Mouse (Mus musculus): ENCODE results near the gene Lgr6. TPM values are rescaled to one million over a fixed set of nuclear protein-coding genes. Genes with fewer than 3 reads are reported as not detected.

Gene Lgr6
- polyA plus RNA-seq, 1 experiment from 2014 or later, result 0.15 TPM

- H3K4me3 ChIP-seq, result no peak overlapping the region
- H3K27ac ChIP-seq, result no peak overlapping the region
- H3K27me3 ChIP-seq, result no peaks in the 10 kb centered on the region
- H3K36me3 ChIP-seq (ENCODE audit: poor library complexity, severe bottlenecking), result peaks cover 58% of the 10 kb centered on the region
- no peaks in the 10 kb centered on the region for H3K9me3 ChIP-seq (replicated peaks)
- no peak overlapping the region for H3K4me2 ChIP-seq
- H3K9ac ChIP-seq, result no peak overlapping the region
- WGBS, result 61% methylated on average over 1 of the region's 1 CpGs
- no peak for ATAC-seq
- H3K4me1 ChIP-seq, result no peaks in the 10 kb centered on the region
Measured at GRCm38 (mm10) chr1:134972920-134973319, 132.2 kb downstream of the Lgr6 start.

- 99% methylated on average over 2 of the region's 2 CpGs for WGBS
- Histone ChIP-seq H3K27ac (no peak overlapping the region), H3K36me3 (ENCODE audit: poor library complexity, severe bottlenecking) (peaks cover 28% of the 10 kb centered on the region), H3K4me1 (peaks cover 17% of the 10 kb centered on the region), H3K27me3 (peaks cover 7% of the 10 kb centered on the region; the same call in 1 of the 2 replicates), H3K9ac (no peak overlapping the region), H3K4me3 (no peak overlapping the region), H3K9me3 (replicated peaks) (no peaks in the 10 kb centered on the region), H3K4me2 (no peak overlapping the region)
- no peak for ATAC-seq
Measured at GRCm38 (mm10) chr1:134965430-134965829, 139.6 kb downstream of the Lgr6 start.

GRCm38 (mm10) chr1:134962821-134963220 is 142.3 kb downstream of the Lgr6 start:
- Histone ChIP-seq H3K27ac (no peak overlapping the region), H3K36me3 (ENCODE audit: poor library complexity, severe bottlenecking) (peaks cover 4% of the 10 kb centered on the region; the same call in 1 of the 2 replicates), H3K9ac (peak overlapping the region; percentile 71), H3K4me3 (peak overlapping the region; percentile 70), H3K4me1 (peaks cover 17% of the 10 kb centered on the region), H3K27me3 (peaks cover 7% of the 10 kb centered on the region; the same call in 1 of the 2 replicates), H3K9me3 (replicated peaks) (no peaks in the 10 kb centered on the region), H3K4me2 (peak overlapping the region; percentile 68)
- 4% methylated on average over 11 of the region's 11 CpGs for WGBS
- 0 out of 2 replicates have a peak, but pooled peaks have one; percentile 22 for ATAC-seq

- Histone ChIP-seq H3K36me3 (ENCODE audit: poor library complexity, severe bottlenecking) (no peaks in the 10 kb centered on the region), H3K9me3 (replicated peaks) (no peaks in the 10 kb centered on the region), H3K27ac (no peak within 1 kb of the TSS), H3K27me3 (peaks cover 7% of the 10 kb centered on the region; the same call in 1 of the 2 replicates), H3K4me3 (peak within 1 kb of the TSS; percentile 70), H3K9ac (peak within 1 kb of the TSS; percentile 71), H3K4me1 (peaks cover 17% of the 10 kb centered on the region), H3K4me2 (peak within 1 kb of the TSS; percentile 68)
- WGBS, result 3% methylated on average over 50 of the region's 50 CpGs
- ATAC-seq, result peak; percentile 100
Measured at GRCm38 (mm10) chr1:134962053-134962803, 142.8 kb downstream of the Lgr6 start, which contains the start of gene Ube2t. Gene Ube2t (plus strand): TSS chr1:134962565.

GRCm38 (mm10) chr1:134960634-134961033 is 144.4 kb downstream of the Lgr6 start:
- 59% methylated on average over 7 of the region's 7 CpGs for WGBS
- ATAC-seq, result no peak
- no peak overlapping the region for H3K27ac ChIP-seq
- no peak overlapping the region for H3K4me2 ChIP-seq
- H3K27me3 ChIP-seq, result peaks cover 7% of the 10 kb centered on the region; the same call in 1 of the 2 replicates
- H3K4me3 ChIP-seq, result no peak overlapping the region
- H3K36me3 ChIP-seq (ENCODE audit: poor library complexity, severe bottlenecking), result no peaks in the 10 kb centered on the region
- no peak overlapping the region for H3K9ac ChIP-seq
- no peaks in the 10 kb centered on the region for H3K9me3 ChIP-seq (replicated peaks)
- peaks cover 17% of the 10 kb centered on the region for H3K4me1 ChIP-seq

- 0% methylated on average over 38 of the region's 39 CpGs for WGBS
- peak within 1 kb of the TSS; percentile 83 for H3K4me2 ChIP-seq
- ATAC-seq, result peak; percentile 99
Measured at GRCm38 (mm10) chr1:134955637-134956176, 149.4 kb downstream of the Lgr6 start, which contains the start of gene Ppp1r12b. Gene Ppp1r12b (minus strand): TSS chr1:134955942.

GRCm38 (mm10) chr1:134955050-134955636 is 149.9 kb downstream of the Lgr6 start:
- Histone ChIP-seq H3K9me3 (replicated peaks) (no peaks in the 10 kb centered on the region), H3K9ac (peak overlapping the region; percentile 86), H3K36me3 (ENCODE audit: poor library complexity, severe bottlenecking) (no peaks in the 10 kb centered on the region), H3K4me3 (peak overlapping the region; percentile 75), H3K4me2 (peak overlapping the region; percentile 83), H3K4me1 (peaks cover 14% of the 10 kb centered on the region), H3K27ac (peak overlapping the region; percentile 90), H3K27me3 (no peaks in the 10 kb centered on the region)
- 4% methylated on average over 16 of the region's 16 CpGs for WGBS
- peak; percentile 55; the same call in 1 of the 2 replicates for ATAC-seq

More at GRCm38 (mm10) chr1:134955637-134956176, 149.4 kb downstream of the Lgr6 start, which contains the start of gene Ppp1r12b:
- peak within 1 kb of the TSS; percentile 86 for H3K9ac ChIP-seq
- H3K27ac ChIP-seq, result peak within 1 kb of the TSS; percentile 90
- no peaks in the 10 kb centered on the region for H3K27me3 ChIP-seq
- no peaks in the 10 kb centered on the region for H3K9me3 ChIP-seq (replicated peaks)
- H3K4me3 ChIP-seq, result peak within 1 kb of the TSS; percentile 75
- H3K4me1 ChIP-seq, result peaks cover 14% of the 10 kb centered on the region
- H3K36me3 ChIP-seq (ENCODE audit: poor library complexity, severe bottlenecking), result no peaks in the 10 kb centered on the region

GRCm38 (mm10) chr1:134949946-134950345 is 155.1 kb downstream of the Lgr6 start:
- H3K4me3 ChIP-seq, result no peak overlapping the region
- H3K27ac ChIP-seq, result no peak overlapping the region
- no peaks in the 10 kb centered on the region for H3K27me3 ChIP-seq
- no peak for ATAC-seq
- H3K4me2 ChIP-seq, result no peak overlapping the region
- H3K4me1 ChIP-seq, result peaks cover 10% of the 10 kb centered on the region
- H3K36me3 ChIP-seq (ENCODE audit: poor library complexity, severe bottlenecking), result peaks cover 6% of the 10 kb centered on the region; the same call in 1 of the 2 replicates
- 87% methylated on average over 3 of the region's 3 CpGs for WGBS
- H3K9ac ChIP-seq, result no peak overlapping the region
- no peaks in the 10 kb centered on the region for H3K9me3 ChIP-seq (replicated peaks)

- 83% methylated on average over 7 of the region's 7 CpGs for WGBS
- no peak overlapping the region for H3K4me3 ChIP-seq
- peaks cover 6% of the 10 kb centered on the region; the same call in 1 of the 2 replicates for H3K36me3 ChIP-seq (ENCODE audit: poor library complexity, severe bottlenecking)
- no peaks in the 10 kb centered on the region for H3K4me1 ChIP-seq
- H3K9me3 ChIP-seq (replicated peaks), result no peaks in the 10 kb centered on the region
- no peak overlapping the region for H3K27ac ChIP-seq
- H3K27me3 ChIP-seq, result no peaks in the 10 kb centered on the region
- H3K9ac ChIP-seq, result no peak overlapping the region
- H3K4me2 ChIP-seq, result no peak overlapping the region
- ATAC-seq, result no peak
Measured at GRCm38 (mm10) chr1:134947590-134947989, 157.5 kb downstream of the Lgr6 start.

- Histone ChIP-seq H3K4me1 (no peaks in the 10 kb centered on the region), H3K36me3 (ENCODE audit: poor library complexity, severe bottlenecking) (peaks cover 2% of the 10 kb centered on the region; the same call in 1 of the 2 replicates), H3K4me3 (no peak overlapping the region), H3K9me3 (replicated peaks) (no peaks in the 10 kb centered on the region), H3K4me2 (no peak overlapping the region), H3K9ac (no peak overlapping the region), H3K27me3 (no peaks in the 10 kb centered on the region), H3K27ac (no peak overlapping the region)
- 92% methylated on average over 2 of the region's 2 CpGs for WGBS
- ATAC-seq, result no peak
Measured at GRCm38 (mm10) chr1:134942898-134943297, 162.2 kb downstream of the Lgr6 start.

GRCm38 (mm10) chr1:134940863-134941262 is 164.2 kb downstream of the Lgr6 start:
- no peak for ATAC-seq
- Histone ChIP-seq H3K4me2 (no peak overlapping the region), H3K4me3 (no peak overlapping the region), H3K36me3 (ENCODE audit: poor library complexity, severe bottlenecking) (no peaks in the 10 kb centered on the region), H3K27me3 (no peaks in the 10 kb centered on the region), H3K27ac (no peak overlapping the region), H3K9me3 (replicated peaks) (no peaks in the 10 kb centered on the region), H3K9ac (no peak overlapping the region), H3K4me1 (no peaks in the 10 kb centered on the region)
- 70% methylated on average over 4 of the region's 4 CpGs for WGBS

GRCm38 (mm10) chr1:134938233-134938632 is 166.8 kb downstream of the Lgr6 start:
- Histone ChIP-seq H3K4me1 (no peaks in the 10 kb centered on the region), H3K27ac (no peak overlapping the region), H3K9me3 (replicated peaks) (no peaks in the 10 kb centered on the region), H3K27me3 (no peaks in the 10 kb centered on the region), H3K36me3 (ENCODE audit: poor library complexity, severe bottlenecking) (no peaks in the 10 kb centered on the region), H3K4me3 (no peak overlapping the region), H3K9ac (no peak overlapping the region), H3K4me2 (no peak overlapping the region)
- 91% methylated on average over 1 of the region's 1 CpGs for WGBS
- no peak for ATAC-seq

All from forebrain, embryonic 13.5 days (tissue).